Mouse (Mus musculus) limb, embryonic 15.5 days (tissue): Measurements from ENCODE around the gene Rnf212b. TPM values are rescaled to one million over a fixed set of nuclear protein-coding genes. Genes with fewer than 3 reads are reported as not detected.

Source experiments
- ATAC-seq: fragments of 200-750 bp; cut with Nextera tagmentation; 2 replicates; pipeline ENCODE4 v1.8.0; 2017; ENCODE audit warnings: low read depth, moderate TSS enrichment; ENCODE audit not compliant: insufficient number of reproducible peaks, low FRiP score, low TSS enrichment
- H3K27ac ChIP-seq: fragments of 300-500 bp; sonication (generic); 2 replicates; pipeline ENCODE4 v1.5.1; 2015; ENCODE audit warnings: moderate library complexity, mild to moderate bottlenecking, inconsistent platforms
- H3K27me3 ChIP-seq: fragments of 300-500 bp; sonication (generic); 2 replicates; pipeline ENCODE4 v1.6.1; 2015; ENCODE audit warnings: inconsistent platforms
- H3K36me3 ChIP-seq: fragments of 300-500 bp; sonication (generic); 2 replicates; pipeline ENCODE4 v1.6.1; 2015; ENCODE audit warnings: inconsistent platforms
- H3K4me1 ChIP-seq: fragments of 300-500 bp; sonication (generic); 2 replicates; pipeline ENCODE4 v1.6.1; 2015; ENCODE audit warnings: inconsistent platforms
- H3K4me2 ChIP-seq: fragments of 300-500 bp; sonication (generic); 2 replicates; pipeline ENCODE4 v1.6.1; 2015; ENCODE audit warnings: mild to moderate bottlenecking, inconsistent platforms
- H3K4me3 ChIP-seq: fragments of 300-500 bp; sonication (generic); 2 replicates; pipeline ENCODE4 v1.5.1; 2015; ENCODE audit warnings: mild to moderate bottlenecking, inconsistent platforms
- H3K9ac ChIP-seq: fragments of 300-500 bp; sonication (generic); 2 replicates; pipeline ENCODE4 v1.6.1; 2015; ENCODE audit warnings: inconsistent platforms
- H3K9me3 ChIP-seq: fragments of 300-500 bp; sonication (generic); 2 replicates; pipeline ENCODE4 v1.6.1; 2016; ENCODE audit warnings: inconsistent platforms
- WGBS: fragments of 180-500 bp; shearing (Covaris S2); methylation state at CpG from one replicate; pipeline ENCODE4 v1.1.7; 2015; 5-methylcytosine and 5-hydroxymethylcytosine counted together
- polyA plus RNA-seq: library from polyadenylated mRNA; unstranded; fragments of >200 nt; fragmentation: Nextera tagmentation; extraction: Ambion mirVana; gene quantifications from 2 replicates; pipeline ENCODE4 v1.2.1, GENCODE M21; 2015

The Rnf212b gene
- polyA plus RNA-seq, 1 experiment from 2014 or later, result not detected

GRCm38 (mm10) chr14:54860511-54860910 is 46.6 kb downstream of the Rnf212b start:
- Histone ChIP-seq H3K4me1 (peaks cover 8% of the 10 kb centered on the region; the same call in 1 of the 2 replicates), H3K9ac (no peak overlapping the region), H3K27me3 (no peaks in the 10 kb centered on the region), H3K27ac (no peak overlapping the region), H3K36me3 (peaks cover 18% of the 10 kb centered on the region), H3K4me2 (no peak overlapping the region), H3K9me3 (no peaks in the 10 kb centered on the region), H3K4me3 (no peak overlapping the region)
- 42% methylated on average over 2 of the region's 2 CpGs for WGBS
- no peak for ATAC-seq

- Histone ChIP-seq H3K4me2 (peak overlapping the region; percentile 67), H3K4me1 (peaks cover 8% of the 10 kb centered on the region; the same call in 1 of the 2 replicates), H3K9me3 (no peaks in the 10 kb centered on the region), H3K27ac (peak overlapping the region; percentile 76), H3K27me3 (no peaks in the 10 kb centered on the region), H3K36me3 (no peaks in the 10 kb centered on the region), H3K9ac (peak overlapping the region; percentile 89), H3K4me3 (peak overlapping the region; percentile 96)
- WGBS, result under 1% methylated on average over 56 of the region's 56 CpGs
- peak; percentile 100 for ATAC-seq
These were observed 49.8 kb downstream of the Rnf212b start for GRCm38 (mm10) chr14:54863501-54864312.

- WGBS, result 15% methylated on average over 21 of the region's 21 CpGs
- H3K27me3 ChIP-seq, result no peaks in the 10 kb centered on the region
- no peaks in the 10 kb centered on the region for H3K36me3 ChIP-seq
- peak overlapping the region; percentile 96 for H3K4me3 ChIP-seq
- no peaks in the 10 kb centered on the region for H3K9me3 ChIP-seq
- H3K27ac ChIP-seq, result peak overlapping the region; percentile 67
- H3K4me1 ChIP-seq, result peaks cover 8% of the 10 kb centered on the region; the same call in 1 of the 2 replicates
- H3K4me2 ChIP-seq, result peak overlapping the region; percentile 67
- H3K9ac ChIP-seq, result peak overlapping the region; percentile 89
- ATAC-seq, result no peak
These were observed 50.5 kb downstream of the Rnf212b start for GRCm38 (mm10) chr14:54864313-54865036.

- no peaks in the 10 kb centered on the region for H3K9me3 ChIP-seq
- H3K4me3 ChIP-seq, result no peak overlapping the region
- no peak overlapping the region for H3K4me2 ChIP-seq
- H3K9ac ChIP-seq, result no peak overlapping the region
- no peak overlapping the region for H3K27ac ChIP-seq
- WGBS, result 68% methylated on average over 5 of the region's 5 CpGs
- no peak for ATAC-seq
- peaks cover 8% of the 10 kb centered on the region; the same call in 1 of the 2 replicates for H3K4me1 ChIP-seq
- no peaks in the 10 kb centered on the region for H3K27me3 ChIP-seq
- no peaks in the 10 kb centered on the region for H3K36me3 ChIP-seq
These were observed 51.7 kb downstream of the Rnf212b start for GRCm38 (mm10) chr14:54865626-54866025.

GRCm38 (mm10) chr14:54866268-54866667 is 52.3 kb downstream of the Rnf212b start:
- no peak overlapping the region for H3K27ac ChIP-seq
- no peak overlapping the region for H3K4me3 ChIP-seq
- no peaks in the 10 kb centered on the region for H3K9me3 ChIP-seq
- WGBS, result 49% methylated on average over 3 of the region's 3 CpGs
- no peak overlapping the region for H3K4me2 ChIP-seq
- peaks cover 8% of the 10 kb centered on the region; the same call in 1 of the 2 replicates for H3K4me1 ChIP-seq
- H3K27me3 ChIP-seq, result no peaks in the 10 kb centered on the region
- H3K9ac ChIP-seq, result no peak overlapping the region
- ATAC-seq, result no peak
- no peaks in the 10 kb centered on the region for H3K36me3 ChIP-seq

- no peak for ATAC-seq
- Histone ChIP-seq H3K4me3 (no peak overlapping the region), H3K27me3 (no peaks in the 10 kb centered on the region), H3K36me3 (no peaks in the 10 kb centered on the region), H3K27ac (no peak overlapping the region), H3K4me2 (no peak overlapping the region), H3K9me3 (no peaks in the 10 kb centered on the region), H3K4me1 (peaks cover 8% of the 10 kb centered on the region; the same call in 1 of the 2 replicates), H3K9ac (no peak overlapping the region)
- 59% methylated on average over 5 of the region's 5 CpGs for WGBS
These were observed 53.0 kb downstream of the Rnf212b start for GRCm38 (mm10) chr14:54866936-54867335.

- peaks cover 8% of the 10 kb centered on the region; the same call in 1 of the 2 replicates for H3K4me1 ChIP-seq
- no peak overlapping the region for H3K27ac ChIP-seq
- H3K36me3 ChIP-seq, result no peaks in the 10 kb centered on the region
- H3K4me3 ChIP-seq, result no peak overlapping the region
- H3K9me3 ChIP-seq, result no peaks in the 10 kb centered on the region
- H3K9ac ChIP-seq, result no peak overlapping the region
- no peaks in the 10 kb centered on the region for H3K27me3 ChIP-seq
- WGBS, result 74% methylated on average over 4 of the region's 4 CpGs
- no peak overlapping the region for H3K4me2 ChIP-seq
- ATAC-seq, result no peak
These were observed 54.1 kb downstream of the Rnf212b start for GRCm38 (mm10) chr14:54868026-54868425.

- Histone ChIP-seq H3K36me3 (no peaks in the 10 kb centered on the region), H3K27me3 (peaks cover 7% of the 10 kb centered on the region; the same call in 1 of the 2 replicates), H3K4me1 (peaks cover 4% of the 10 kb centered on the region), H3K4me2 (no peak within 1 kb of the TSS), H3K9me3 (no peaks in the 10 kb centered on the region), H3K27ac (no peak within 1 kb of the TSS), H3K4me3 (no peak within 1 kb of the TSS), H3K9ac (no peak within 1 kb of the TSS)
- 80% methylated on average over 5 of the region's 5 CpGs for WGBS
- ATAC-seq, result no peak
These were observed 56.9 kb downstream of the Rnf212b start, which contains the start of gene Homez for GRCm38 (mm10) chr14:54870861-54871260. Gene Homez, minus strand, starts transcription at chr14:54870961.

- Histone ChIP-seq H3K4me1 (peaks cover 14% of the 10 kb centered on the region), H3K4me3 (no peak overlapping the region), H3K27me3 (peaks cover 28% of the 10 kb centered on the region), H3K9ac (no peak overlapping the region), H3K9me3 (no peaks in the 10 kb centered on the region), H3K27ac (no peak overlapping the region), H3K4me2 (no peak overlapping the region), H3K36me3 (no peaks in the 10 kb centered on the region)
- ATAC-seq, result no peak
- WGBS, result 85% methylated on average over 3 of the region's 3 CpGs
These were observed 60.2 kb downstream of the Rnf212b start for GRCm38 (mm10) chr14:54874165-54874564.

- H3K4me1 ChIP-seq, result peaks cover 14% of the 10 kb centered on the region
- H3K9me3 ChIP-seq, result no peaks in the 10 kb centered on the region
- H3K4me2 ChIP-seq, result peak overlapping the region; percentile 99
- ATAC-seq, result peak; percentile 7; the same call in 1 of the 2 replicates
- 2% methylated on average over 36 of the region's 36 CpGs for WGBS
- no peaks in the 10 kb centered on the region for H3K36me3 ChIP-seq
- H3K27me3 ChIP-seq, result peaks cover 28% of the 10 kb centered on the region
- peak overlapping the region; percentile 75 for H3K4me3 ChIP-seq
- H3K9ac ChIP-seq, result peak overlapping the region; percentile 77
- H3K27ac ChIP-seq, result peak overlapping the region; percentile 81
These were observed 62.0 kb downstream of the Rnf212b start for GRCm38 (mm10) chr14:54875844-54876538.

GRCm38 (mm10) chr14:54876539-54877047 is 62.7 kb downstream of the Rnf212b start:
- Histone ChIP-seq H3K9me3 (no peaks in the 10 kb centered on the region), H3K4me3 (peak overlapping the region; percentile 75), H3K27me3 (peaks cover 28% of the 10 kb centered on the region), H3K36me3 (no peaks in the 10 kb centered on the region), H3K27ac (peak overlapping the region; percentile 81), H3K4me1 (peaks cover 14% of the 10 kb centered on the region), H3K4me2 (peak overlapping the region; percentile 99), H3K9ac (peak overlapping the region; percentile 77)
- peak; percentile 77 for ATAC-seq
- 0% methylated on average over 72 of the region's 72 CpGs for whole genome bisulfite sequencing
